ENCODE assay signal across 9 mouse cellular contexts in genomic region chr14:16957802-16958201, GRCm38 (mm10).
A peak's percentile ranks its signal among the peaks of the same experiment; 100 is the strongest.
DNase-seq lines count a peak whose midpoint lies in the region; ATAC-seq lines count a peak whose summit lies in the region.
"Had no signal": no experiment of that assay in that cellular context is flagged by ENCODE, and none has a peak within 500 bp of the region (broad histone marks: within the 10 kb centered on the region; RNA-seq: fewer than 3 reads in every experiment).

No protein-coding gene starts in this region.

- DNase-seq in midbrain, embryonic 14.5 days: peak; percentile 34
- peak; percentile 10 for DNase-seq in brain, adult 2 months (ENCODE audit: low read depth, low spot score)
- no peak for DNase-seq in right cerebral cortex, postnatal 36 days (ENCODE audit: low spot score in 2 of 2)
- no peak for DNase-seq in cerebellum, adult 8-10 months
- DNase-seq in spleen, postnatal 10 days (ENCODE audit: low spot score in 2 of 2): no peak

- no peaks in the 10 kb centered on the region for H3K4me1 ChIP-seq in midbrain, embryonic 14.5 days (ENCODE audit: control insufficient read depth, insufficient read depth, low read length)
- H3K4me1 ChIP-seq in midbrain, embryonic 16.5 days (ENCODE audit: control insufficient read depth, insufficient read depth, low read length): no peaks in the 10 kb centered on the region
- H3K4me1 ChIP-seq in kidney, embryonic 16.5 days (ENCODE audit: insufficient read depth, low read length): peaks cover 15% of the 10 kb centered on the region
- H3K4me1 ChIP-seq in stomach, embryonic 15.5 days: 0 out of 2 replicates have a peak, but pooled peaks cover 2% of the 10 kb centered on the region

- H3K9me3 ChIP-seq in midbrain, embryonic 14.5 days (ENCODE audit: control insufficient read depth, low read length): no peaks in the 10 kb centered on the region
- H3K9me3 ChIP-seq in midbrain, embryonic 16.5 days (replicated peaks; ENCODE audit: control insufficient read depth, low read length, poor library complexity, severe bottlenecking): no peaks in the 10 kb centered on the region
- no peaks in the 10 kb centered on the region for H3K9me3 ChIP-seq in kidney, embryonic 16.5 days (ENCODE audit: low read length)
- H3K9me3 ChIP-seq in stomach, embryonic 15.5 days: no peaks in the 10 kb centered on the region
- H3K9me3 ChIP-seq: embryonic facial prominence, embryonic 12.5 days had no signal

- no peak overlapping the region for H3K9ac ChIP-seq in midbrain, embryonic 14.5 days (replicated peaks; ENCODE audit: low read length)
- no peak overlapping the region for H3K9ac ChIP-seq in midbrain, embryonic 16.5 days (ENCODE audit: low read depth, low read length)
- H3K9ac ChIP-seq in kidney, embryonic 16.5 days (replicated peaks; ENCODE audit: low read length): no peak overlapping the region
- H3K9ac ChIP-seq in stomach, embryonic 15.5 days: no peak overlapping the region
- H3K9ac ChIP-seq: embryonic facial prominence, embryonic 12.5 days had no signal

- H3K4me2 ChIP-seq in midbrain, embryonic 14.5 days (ENCODE audit: low read length): no peak overlapping the region
- H3K4me2 ChIP-seq in midbrain, embryonic 16.5 days (ENCODE audit: low read length): no peak overlapping the region
- no peak overlapping the region for H3K4me2 ChIP-seq in kidney, embryonic 16.5 days (replicated peaks; ENCODE audit: low read depth, low read length)
- H3K4me2 ChIP-seq in stomach, embryonic 15.5 days: no peak overlapping the region
- H3K4me2 ChIP-seq: embryonic facial prominence, embryonic 12.5 days had no signal

- no peaks in the 10 kb centered on the region for H3K27me3 ChIP-seq in midbrain, embryonic 14.5 days (ENCODE audit: control insufficient read depth, insufficient read depth, low read length)
- H3K27me3 ChIP-seq in midbrain, embryonic 16.5 days (ENCODE audit: control insufficient read depth, insufficient read depth, low read depth, low read length): no peaks in the 10 kb centered on the region
- H3K27me3 ChIP-seq in kidney, embryonic 16.5 days (ENCODE audit: insufficient read depth, low read length): no peaks in the 10 kb centered on the region
- no peaks in the 10 kb centered on the region for H3K27me3 ChIP-seq in stomach, embryonic 15.5 days (replicated peaks)
- H3K27me3 ChIP-seq: embryonic facial prominence, embryonic 12.5 days had no signal

- H3K4me3 ChIP-seq in midbrain, embryonic 14.5 days (replicated peaks; ENCODE audit: low read depth, low read length): no peak overlapping the region
- H3K4me3 ChIP-seq in midbrain, embryonic 16.5 days (ENCODE audit: low read depth, low read length): no peak overlapping the region
- no peak overlapping the region for H3K4me3 ChIP-seq in kidney, embryonic 16.5 days (ENCODE audit: low read length)
- H3K4me3 ChIP-seq in stomach, embryonic 15.5 days (replicated peaks): no peak overlapping the region
- H3K4me3 ChIP-seq: embryonic facial prominence, embryonic 12.5 days had no signal

- WGBS in midbrain, embryonic 14.5 days: 74% methylated on average over 3 of the region's 3 CpGs
- 57% methylated on average over 3 of the region's 3 CpGs for WGBS in midbrain, embryonic 16.5 days
- 6% methylated on average over 3 of the region's 3 CpGs for WGBS in kidney, embryonic 16.5 days
- 25% methylated on average over 3 of the region's 3 CpGs for WGBS in stomach, embryonic 15.5 days

- H3K36me3 ChIP-seq in midbrain, embryonic 14.5 days (ENCODE audit: control insufficient read depth, insufficient read depth, low read length): no peaks in the 10 kb centered on the region
- no peaks in the 10 kb centered on the region for H3K36me3 ChIP-seq in midbrain, embryonic 16.5 days (ENCODE audit: control insufficient read depth, insufficient read depth, low read length)
- H3K36me3 ChIP-seq in kidney, embryonic 16.5 days (ENCODE audit: insufficient read depth, low read length): no peaks in the 10 kb centered on the region
- H3K36me3 ChIP-seq in stomach, embryonic 15.5 days: no peaks in the 10 kb centered on the region
- H3K36me3 ChIP-seq: embryonic facial prominence, embryonic 12.5 days had no signal

- ATAC-seq in midbrain, embryonic 14.5 days (ENCODE audit: low FRiP score, low TSS enrichment): no peak
- no peak for ATAC-seq in midbrain, embryonic 16.5 days
- ATAC-seq in kidney, embryonic 16.5 days (ENCODE audit: low FRiP score, low TSS enrichment): peak; percentile 85
- ATAC-seq in stomach, embryonic 15.5 days (ENCODE audit: insufficient read depth, low FRiP score, low read depth): 0 out of 2 replicates have a peak, but pooled peaks have one; percentile 19

- no peak overlapping the region for H3K27ac ChIP-seq in midbrain, embryonic 14.5 days (replicated peaks; ENCODE audit: low read depth, low read length)
- no peak overlapping the region for H3K27ac ChIP-seq in midbrain, embryonic 16.5 days (ENCODE audit: low read length)
- no peak overlapping the region for H3K27ac ChIP-seq in kidney, embryonic 16.5 days (ENCODE audit: low read length)
- no peak overlapping the region for H3K27ac ChIP-seq in stomach, embryonic 15.5 days

Comparison
In these comparisons a context has a peak if more than half of its experiments do, and no peak if none do; other contexts are left out.
1. ATAC-seq: peak in kidney, embryonic 16.5 days (single experiment) and stomach, embryonic 15.5 days (single experiment); none in midbrain, embryonic 14.5 days (single experiment) and midbrain, embryonic 16.5 days (single experiment).
2. DNase-seq: peak in midbrain, embryonic 14.5 days (single experiment) and brain, adult 2 months (single experiment); none in right cerebral cortex, postnatal 36 days (0 of 2), cerebellum, adult 8-10 months (single experiment) and spleen, postnatal 10 days (0 of 2).